Mouse (Mus musculus) lung, postnatal 0 days (tissue): ENCODE measurements around the gene Cpne6.

ENCODE experiments used
- CTCF ChIP-seq: IDR thresholded peaks from 2 replicates; pipeline ENCODE4 v1.5.1; 2016; ENCODE audit warnings: antibody characterized with exemption, mild to moderate bottlenecking
- EP300 ChIP-seq: IDR thresholded peaks from 2 replicates; pipeline ENCODE4 v1.6.1; 2016; ENCODE audit warnings: antibody characterized with exemption, mild to moderate bottlenecking, control low read depth

DNA sequence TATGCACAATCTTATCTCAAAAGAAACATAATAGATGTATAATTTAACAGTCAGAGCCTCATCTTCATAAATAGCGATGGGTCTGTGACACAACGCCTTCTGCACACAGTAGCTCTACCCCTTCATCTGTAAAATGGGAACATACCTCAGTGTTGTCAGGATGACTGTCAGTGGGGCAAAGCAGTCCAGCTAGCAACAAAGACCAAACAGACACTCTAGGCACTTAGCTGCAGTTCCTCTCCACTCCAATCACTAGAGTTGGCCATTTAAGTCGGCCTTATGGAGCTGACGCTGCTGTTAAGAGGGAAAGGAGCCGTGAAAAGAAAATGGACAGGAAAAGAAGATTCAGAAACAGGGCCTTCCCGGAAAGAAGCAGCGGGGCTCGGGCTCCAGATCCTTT is 41.5 kb downstream of the Cpne6 start:
- no peak for TF ChIP-seq EP300
- no peak for TF ChIP-seq CTCF
